Mouse (Mus musculus): ENCODE data around the gene Glul. TPM values are rescaled to one million over a fixed set of nuclear protein-coding genes. Genes with fewer than 3 reads are reported as not detected.

Gene Glul
- polyA plus RNA-seq, 1 experiment from 2014 or later = 128 TPM

- H3K9me3 ChIP-seq (ENCODE audit: control insufficient read depth, low read length) = no peaks in the 10 kb centered on the region
- WGBS = 75% methylated on average over 2 of the region's 2 CpGs
- H3K27ac ChIP-seq (replicated peaks; ENCODE audit: low read depth, low read length) = no peak overlapping the region
- no peak overlapping the region for H3K4me3 ChIP-seq (ENCODE audit: low read depth, low read length)
- H3K9ac ChIP-seq (ENCODE audit: low read length) = no peak overlapping the region
- H3K36me3 ChIP-seq (ENCODE audit: control insufficient read depth, insufficient read depth, low read length) = no peaks in the 10 kb centered on the region
- DNase-seq (ENCODE audit: low spot score) (no peak), ATAC-seq (ENCODE audit: insufficient number of reproducible peaks, low FRiP score, low TSS enrichment, low read depth) (no peak)
- no peaks in the 10 kb centered on the region for H3K27me3 ChIP-seq (ENCODE audit: control insufficient read depth, insufficient read depth, low read length)
- H3K4me2 ChIP-seq (ENCODE audit: low read depth, severe bottlenecking) = no peak overlapping the region
- no peaks in the 10 kb centered on the region; the same call in 1 of the 2 replicates for H3K4me1 ChIP-seq (ENCODE audit: control insufficient read depth, insufficient read depth, low read length)
Observed at GRCm38 (mm10) chr1:153893746-153894145, 6.0 kb upstream of the Glul start.

DNA sequence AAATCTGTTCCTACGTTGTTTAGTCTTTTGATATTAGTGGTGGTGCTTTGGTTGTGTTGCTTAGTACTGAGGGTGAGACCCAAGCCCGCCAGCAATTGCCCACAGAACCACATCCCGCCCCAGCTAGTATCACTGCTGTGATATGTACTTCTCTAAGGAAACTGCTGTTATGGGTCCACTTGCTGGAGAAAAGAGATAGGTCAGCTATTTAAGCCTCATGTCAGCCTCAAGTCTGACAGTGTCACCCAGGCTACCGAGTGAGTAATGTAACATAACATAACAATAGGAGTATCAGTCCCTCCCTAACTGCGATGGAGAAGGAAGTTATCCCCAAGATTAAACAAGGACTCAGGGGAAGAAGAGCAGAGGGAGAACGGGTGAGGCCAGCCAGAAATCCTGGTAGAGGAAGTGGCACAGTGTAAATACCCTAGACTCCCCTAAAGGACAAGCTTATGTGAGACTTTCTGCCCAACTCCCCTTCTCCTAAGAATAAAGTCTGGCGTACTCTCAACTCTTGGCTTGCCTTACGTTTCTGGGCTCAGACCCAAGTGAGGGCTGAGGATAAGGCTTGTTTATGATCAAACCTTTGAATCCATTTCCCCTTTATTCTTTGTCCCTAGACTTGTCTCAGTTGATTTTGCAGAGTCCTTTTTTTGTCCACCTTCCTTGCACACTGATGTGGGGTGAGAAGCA is 5.4 kb upstream of the Glul start:
- no peaks in the 10 kb centered on the region for H3K36me3 ChIP-seq (ENCODE audit: control insufficient read depth, insufficient read depth, low read length)
- no peaks in the 10 kb centered on the region for H3K9me3 ChIP-seq (ENCODE audit: control insufficient read depth, low read length)
- no peaks in the 10 kb centered on the region for H3K27me3 ChIP-seq (ENCODE audit: control insufficient read depth, insufficient read depth, low read length)
- no peak overlapping the region for H3K4me3 ChIP-seq (ENCODE audit: low read depth, low read length)
- no peaks in the 10 kb centered on the region; the same call in 1 of the 2 replicates for H3K4me1 ChIP-seq (ENCODE audit: control insufficient read depth, insufficient read depth, low read length)
- ATAC-seq (ENCODE audit: insufficient number of reproducible peaks, low FRiP score, low TSS enrichment, low read depth) = no peak
- no peak overlapping the region for H3K4me2 ChIP-seq (ENCODE audit: low read depth, severe bottlenecking)
- H3K9ac ChIP-seq (ENCODE audit: low read length) = no peak overlapping the region
- 70% methylated on average over 8 of the region's 8 CpGs for WGBS
- no peak overlapping the region for H3K27ac ChIP-seq (replicated peaks; ENCODE audit: low read depth, low read length)
- no peak for DNase-seq (ENCODE audit: low spot score)

GRCm38 (mm10) chr1:153894979-153895378 is 4.8 kb upstream of the Glul start:
- H3K27ac ChIP-seq (replicated peaks; ENCODE audit: low read depth, low read length) = no peak overlapping the region
- H3K27me3 ChIP-seq (ENCODE audit: control insufficient read depth, insufficient read depth, low read length) = no peaks in the 10 kb centered on the region
- no peak overlapping the region for H3K4me3 ChIP-seq (ENCODE audit: low read depth, low read length)
- ATAC-seq (ENCODE audit: insufficient number of reproducible peaks, low FRiP score, low TSS enrichment, low read depth) (no peak), DNase-seq (ENCODE audit: low spot score) (peak; percentile 81)
- no peak overlapping the region for H3K4me2 ChIP-seq (ENCODE audit: low read depth, severe bottlenecking)
- no peaks in the 10 kb centered on the region for H3K9me3 ChIP-seq (ENCODE audit: control insufficient read depth, low read length)
- WGBS = 38% methylated on average over 5 of the region's 5 CpGs
- H3K9ac ChIP-seq (ENCODE audit: low read length) = no peak overlapping the region
- no peaks in the 10 kb centered on the region; the same call in 1 of the 2 replicates for H3K4me1 ChIP-seq (ENCODE audit: control insufficient read depth, insufficient read depth, low read length)
- H3K36me3 ChIP-seq (ENCODE audit: control insufficient read depth, insufficient read depth, low read length) = no peaks in the 10 kb centered on the region

GRCm38 (mm10) chr1:153897196-153897595 is 2.5 kb upstream of the Glul start:
- Histone ChIP-seq H3K27ac (replicated peaks; ENCODE audit: low read depth, low read length) (no peak overlapping the region), H3K9me3 (ENCODE audit: control insufficient read depth, low read length) (no peaks in the 10 kb centered on the region), H3K4me2 (ENCODE audit: low read depth, severe bottlenecking) (no peak overlapping the region), H3K4me1 (ENCODE audit: control insufficient read depth, insufficient read depth, low read length) (peaks cover 9% of the 10 kb centered on the region; the same call in 1 of the 2 replicates), H3K9ac (ENCODE audit: low read length) (no peak overlapping the region), H3K4me3 (ENCODE audit: low read depth, low read length) (no peak overlapping the region), H3K36me3 (ENCODE audit: control insufficient read depth, insufficient read depth, low read length) (no peaks in the 10 kb centered on the region), H3K27me3 (ENCODE audit: control insufficient read depth, insufficient read depth, low read length) (no peaks in the 10 kb centered on the region)
- WGBS = 86% methylated on average over 8 of the region's 8 CpGs
- ATAC-seq (ENCODE audit: insufficient number of reproducible peaks, low FRiP score, low TSS enrichment, low read depth) (no peak), DNase-seq (ENCODE audit: low spot score) (no peak)

DNA sequence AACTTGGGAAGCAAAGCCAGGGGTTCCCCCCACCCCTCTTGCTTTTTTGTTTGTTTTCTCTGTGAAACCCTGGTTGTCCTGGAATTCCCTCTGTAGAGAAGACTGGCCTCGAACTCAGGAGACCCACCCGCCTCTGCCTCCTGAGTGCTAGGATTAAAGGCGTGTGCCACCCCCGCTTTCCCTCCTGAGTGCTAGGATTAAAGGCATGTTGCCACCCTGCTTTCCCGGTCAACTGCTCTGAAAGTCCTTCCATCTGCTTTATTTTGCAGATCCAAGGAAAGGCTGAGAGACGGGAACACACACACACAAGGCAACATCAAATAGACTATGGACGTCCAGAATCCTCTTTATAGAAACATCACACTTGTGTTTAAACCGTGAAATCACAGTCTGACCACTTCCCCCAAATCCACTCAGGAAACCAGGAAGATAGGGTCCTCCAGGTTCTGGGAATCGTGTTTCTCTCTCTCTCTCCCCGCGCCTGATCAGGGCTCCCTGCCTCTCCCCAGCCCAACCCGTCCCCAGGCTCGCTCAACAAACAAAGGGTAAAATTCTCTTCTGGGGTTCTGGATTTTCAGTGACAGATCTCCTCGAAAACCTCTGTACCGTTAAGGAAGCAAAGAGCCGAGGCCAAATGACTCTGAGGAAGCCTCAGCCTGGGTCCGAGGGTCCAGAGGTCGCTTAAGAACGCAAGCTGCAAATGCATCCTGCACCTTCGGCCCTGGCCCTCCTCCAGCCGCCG is 584 bp upstream of the Glul start:
- Histone ChIP-seq H3K4me3 (ENCODE audit: low read depth, low read length) (peak overlapping the region; percentile 79), H3K9ac (ENCODE audit: low read length) (peak overlapping the region; percentile 81), H3K27me3 (ENCODE audit: control insufficient read depth, insufficient read depth, low read length) (no peaks in the 10 kb centered on the region), H3K4me1 (ENCODE audit: control insufficient read depth, insufficient read depth, low read length) (peaks cover 9% of the 10 kb centered on the region; the same call in 1 of the 2 replicates), H3K27ac (replicated peaks; ENCODE audit: low read depth, low read length) (peak overlapping the region; percentile 86), H3K4me2 (ENCODE audit: low read depth, severe bottlenecking) (peak overlapping the region; percentile 85), H3K36me3 (ENCODE audit: control insufficient read depth, insufficient read depth, low read length) (peaks cover 9% of the 10 kb centered on the region), H3K9me3 (ENCODE audit: control insufficient read depth, low read length) (no peaks in the 10 kb centered on the region)
- 0 out of 2 replicates have a peak, but pooled peaks have one; percentile 40 for ATAC-seq (ENCODE audit: insufficient number of reproducible peaks, low FRiP score, low TSS enrichment, low read depth)
- DNase-seq (ENCODE audit: low spot score) = no peak
- 20% methylated on average over 22 of the region's 22 CpGs for whole genome bisulfite sequencing

DNA sequence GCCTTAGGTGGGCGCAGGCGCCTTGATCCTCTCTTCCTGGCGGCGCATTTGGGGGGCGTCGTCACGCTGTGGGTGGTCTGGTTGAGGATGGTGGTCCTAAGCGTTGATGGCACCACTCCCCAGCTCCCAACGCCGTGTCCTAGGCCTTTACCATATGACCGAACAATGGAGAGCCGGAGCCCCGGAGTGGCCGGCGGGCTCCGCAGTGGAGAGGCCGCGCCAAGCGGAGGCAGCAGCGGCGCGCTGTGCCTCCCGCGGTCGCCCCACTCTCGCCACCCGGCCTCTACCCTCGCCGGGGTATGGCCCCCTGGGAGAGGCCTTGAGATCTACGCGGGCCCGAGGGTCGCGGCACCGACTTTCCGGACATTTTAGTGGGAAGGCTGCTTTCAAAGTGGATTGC is 637 bp downstream of the Glul start:
- Histone ChIP-seq H3K4me2 (ENCODE audit: low read depth, severe bottlenecking) (peak overlapping the region; percentile 85), H3K4me1 (ENCODE audit: control insufficient read depth, insufficient read depth, low read length) (peaks cover 9% of the 10 kb centered on the region; the same call in 1 of the 2 replicates), H3K9me3 (ENCODE audit: control insufficient read depth, low read length) (no peaks in the 10 kb centered on the region), H3K27me3 (ENCODE audit: control insufficient read depth, insufficient read depth, low read length) (no peaks in the 10 kb centered on the region), H3K36me3 (ENCODE audit: control insufficient read depth, insufficient read depth, low read length) (peaks cover 15% of the 10 kb centered on the region), H3K9ac (ENCODE audit: low read length) (peak overlapping the region; percentile 82), H3K27ac (replicated peaks; ENCODE audit: low read depth, low read length) (peak overlapping the region; percentile 86), H3K4me3 (ENCODE audit: low read depth, low read length) (peak overlapping the region; percentile 79)
- WGBS = under 1% methylated on average over 28 of the region's 36 CpGs
- DNase-seq (ENCODE audit: low spot score) = no peak
- peak; percentile 18; the same call in 1 of the 2 replicates for ATAC-seq (ENCODE audit: insufficient number of reproducible peaks, low FRiP score, low TSS enrichment, low read depth)

DNA sequence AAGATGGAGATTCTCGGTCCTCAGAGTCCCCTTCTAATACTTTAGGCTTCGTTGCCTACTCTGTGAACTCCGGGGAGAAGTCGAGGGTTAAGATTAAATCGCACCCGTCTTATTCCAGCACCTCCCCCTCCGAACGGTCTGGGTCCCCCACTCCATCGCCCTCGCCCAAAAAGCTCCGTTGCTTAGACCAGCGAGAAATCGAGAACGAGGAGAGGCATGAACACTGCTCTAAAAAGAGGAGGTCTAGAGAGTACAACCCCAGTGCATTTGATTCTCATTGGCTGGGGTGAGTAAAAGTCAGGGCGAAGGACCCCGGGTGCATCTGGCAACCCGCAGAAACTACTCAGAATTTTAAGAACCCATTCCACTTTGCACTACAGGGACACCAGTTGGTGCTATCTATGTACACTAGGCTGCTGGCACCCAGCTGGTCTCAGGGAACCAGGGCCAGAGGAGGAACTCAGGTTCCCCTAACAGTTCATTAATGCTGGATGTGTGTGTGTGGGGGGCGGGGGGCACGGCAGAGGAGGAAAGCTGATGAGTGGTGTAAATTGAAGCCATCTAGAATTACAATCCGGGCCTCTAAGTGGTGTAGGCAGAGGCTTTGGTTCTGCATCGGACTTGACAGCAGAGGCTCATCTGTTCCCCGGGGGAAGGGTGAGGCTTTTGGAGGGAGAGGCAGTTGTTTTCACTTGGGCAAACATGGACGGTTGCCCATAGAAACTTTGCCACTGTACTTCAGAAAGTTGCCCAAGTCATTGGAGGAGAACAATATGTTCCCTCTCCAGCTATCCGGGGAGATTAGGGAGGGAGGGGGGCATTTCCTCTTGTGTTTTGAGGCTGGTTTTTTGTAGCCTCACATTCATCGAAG is 1.4 kb downstream of the Glul start:
- Histone ChIP-seq H3K9ac (ENCODE audit: low read length) (peak overlapping the region; percentile 82), H3K27ac (replicated peaks; ENCODE audit: low read depth, low read length) (no peak overlapping the region), H3K36me3 (ENCODE audit: control insufficient read depth, insufficient read depth, low read length) (peaks cover 15% of the 10 kb centered on the region), H3K9me3 (ENCODE audit: control insufficient read depth, low read length) (no peaks in the 10 kb centered on the region), H3K27me3 (ENCODE audit: control insufficient read depth, insufficient read depth, low read length) (no peaks in the 10 kb centered on the region), H3K4me2 (ENCODE audit: low read depth, severe bottlenecking) (peak overlapping the region; percentile 85), H3K4me3 (ENCODE audit: low read depth, low read length) (peak overlapping the region; percentile 79), H3K4me1 (ENCODE audit: control insufficient read depth, insufficient read depth, low read length) (peaks cover 9% of the 10 kb centered on the region; the same call in 1 of the 2 replicates)
- ATAC-seq (ENCODE audit: insufficient number of reproducible peaks, low FRiP score, low TSS enrichment, low read depth) = no peak
- 4% methylated on average over 25 of the region's 25 CpGs for WGBS
- DNase-seq (ENCODE audit: low spot score) = peak; percentile 37

DNA sequence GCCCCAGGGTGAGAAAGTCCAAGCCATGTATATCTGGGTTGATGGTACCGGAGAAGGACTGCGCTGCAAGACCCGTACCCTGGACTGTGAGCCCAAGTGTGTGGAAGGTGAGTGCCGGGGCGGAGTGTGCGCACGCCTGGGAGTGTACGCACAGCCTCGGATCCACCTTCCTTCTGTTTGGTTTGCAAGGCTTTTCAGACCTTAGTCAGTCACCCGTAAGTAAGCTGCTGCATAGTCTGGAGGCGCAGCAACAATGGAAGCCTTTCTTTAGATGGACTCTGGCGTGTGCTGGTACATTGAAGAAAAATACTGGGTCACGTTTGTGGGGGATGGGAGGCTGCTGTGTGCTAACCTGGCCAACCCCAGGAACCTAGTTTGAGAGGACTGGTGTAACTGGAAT is 3.3 kb downstream of the Glul start:
- Histone ChIP-seq H3K27me3 (ENCODE audit: control insufficient read depth, insufficient read depth, low read length) (no peaks in the 10 kb centered on the region), H3K4me3 (ENCODE audit: low read depth, low read length) (no peak overlapping the region), H3K4me2 (ENCODE audit: low read depth, severe bottlenecking) (no peak overlapping the region), H3K36me3 (ENCODE audit: control insufficient read depth, insufficient read depth, low read length) (peaks cover 29% of the 10 kb centered on the region), H3K27ac (replicated peaks; ENCODE audit: low read depth, low read length) (no peak overlapping the region), H3K9me3 (ENCODE audit: control insufficient read depth, low read length) (no peaks in the 10 kb centered on the region), H3K4me1 (ENCODE audit: control insufficient read depth, insufficient read depth, low read length) (peaks cover 9% of the 10 kb centered on the region; the same call in 1 of the 2 replicates), H3K9ac (ENCODE audit: low read length) (no peak overlapping the region)
- 92% methylated on average over 13 of the region's 13 CpGs for WGBS
- DNase-seq (ENCODE audit: low spot score) (no peak), ATAC-seq (ENCODE audit: insufficient number of reproducible peaks, low FRiP score, low TSS enrichment, low read depth) (no peak)

Measured in limb, embryonic 11.5 days (tissue).